Mouse (Mus musculus): ENCODE data around the gene Elp6. TPM values are rescaled to one million over a fixed set of nuclear protein-coding genes. Genes with fewer than 3 reads are reported as not detected.
"Not testable (repeated sequence)": the region's sequence is repeated elsewhere in the genome, so short reads cannot be mapped to it uniquely, and the experiment has no call there.

Gene Elp6
- polyA plus RNA-seq, 2 experiments = 7.5 to 8.0 TPM

DNA sequence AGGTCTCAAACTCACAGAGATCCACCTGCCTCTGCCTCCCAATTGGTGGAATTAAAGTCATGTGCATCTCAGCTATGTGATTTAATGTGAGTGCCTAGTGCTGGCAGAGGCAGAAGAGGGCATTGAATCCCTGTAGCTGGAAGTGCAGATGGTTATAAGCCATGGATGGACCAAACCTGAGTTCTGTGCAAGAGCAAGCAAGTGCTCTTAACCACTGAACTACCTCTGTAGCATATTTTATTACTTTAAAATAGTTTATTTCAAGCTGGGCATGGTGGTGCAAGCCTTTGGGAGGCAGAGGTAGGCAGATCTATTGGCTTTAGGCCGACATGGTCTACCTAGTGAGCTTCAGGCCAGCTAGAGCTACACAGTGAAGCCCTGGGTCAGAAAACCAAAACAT is 19.2 kb downstream of the Elp6 start:
- peaks cover 0 to 14% of the 10 kb centered on the region in 2 experiments; a peak in 3 of 4 replicates for H3K4me1 ChIP-seq (replicated peaks; ENCODE audit: control insufficient read depth in 2 of 2, insufficient read depth in 2 of 2, low read length in 1 of 2)
- WGBS (ENCODE audit: insufficient replicate concordance) = 59% methylated on average over 1 of the region's 1 CpGs
- no peak overlapping the region for H3K4me2 ChIP-seq (ENCODE audit: low read depth)
- H3K36me3 ChIP-seq (replicated peaks; ENCODE audit: control insufficient read depth, insufficient read depth, low read depth) = no peaks in the 10 kb centered on the region
- H3K4me3 ChIP-seq (ENCODE audit: insufficient read depth in 1 of 2, low read depth in 2 of 2, low read length in 2 of 2) = no peak overlapping the region
- DNase-seq (ENCODE audit: low read depth in 3 of 3, low spot score in 3 of 3) = no peak
- no peaks in the 10 kb centered on the region for H3K27me3 ChIP-seq (ENCODE audit: control insufficient read depth, insufficient read depth, low read length)
- ATAC-seq (ENCODE audit: insufficient read depth) = no peak
- no peaks in the 10 kb centered on the region for H3K9me3 ChIP-seq (ENCODE audit: control insufficient read depth, low read length)
- TF ChIP-seq EP300 (IDR thresholded peaks at IDR 0.05; ENCODE audit: low read depth) (no peak), CTCF (IDR thresholded peaks at IDR 0.05; ENCODE audit: low read depth) (no peak)
- H3K27ac ChIP-seq = no peak overlapping the region
- no peak overlapping the region for H3K9ac ChIP-seq (replicated peaks)

DNA sequence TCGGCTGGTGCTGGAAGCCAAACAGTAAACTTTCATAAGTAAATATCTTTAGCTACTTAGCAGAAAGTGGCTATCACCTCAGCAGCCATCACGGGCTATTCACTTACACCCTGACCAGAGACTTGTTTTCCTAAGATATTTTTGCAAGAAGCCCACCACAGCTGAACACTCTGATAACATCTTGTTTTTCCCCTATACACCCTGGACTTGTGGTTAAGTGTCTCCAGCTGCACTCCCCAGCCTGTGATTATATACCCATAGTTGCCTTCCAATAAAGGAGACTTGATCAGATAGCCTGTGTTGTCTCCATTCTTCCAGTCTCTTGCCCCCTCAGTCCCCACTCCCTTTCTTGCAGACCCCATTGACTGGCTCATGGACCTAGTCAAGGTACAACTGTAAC is 23.2 kb downstream of the Elp6 start:
- H3K4me1 ChIP-seq (replicated peaks; ENCODE audit: control insufficient read depth in 2 of 2, insufficient read depth in 2 of 2, low read length in 1 of 2) = peaks cover 0 to 20% of the 10 kb centered on the region in 2 experiments; a peak in 3 of 4 replicates
- H3K9ac ChIP-seq (replicated peaks) = no peak overlapping the region
- no peak for DNase-seq (ENCODE audit: low read depth in 3 of 3, low spot score in 3 of 3)
- no peaks in the 10 kb centered on the region for H3K36me3 ChIP-seq (replicated peaks; ENCODE audit: control insufficient read depth, insufficient read depth, low read depth)
- no peaks in the 10 kb centered on the region for H3K27me3 ChIP-seq (ENCODE audit: control insufficient read depth, insufficient read depth, low read length)
- no peak overlapping the region for H3K4me3 ChIP-seq (ENCODE audit: insufficient read depth in 1 of 2, low read depth in 2 of 2, low read length in 2 of 2)
- no peak for ATAC-seq (ENCODE audit: insufficient read depth)
- H3K9me3 ChIP-seq (ENCODE audit: control insufficient read depth, low read length) = no peaks in the 10 kb centered on the region
- H3K4me2 ChIP-seq (ENCODE audit: low read depth) = no peak overlapping the region
- TF ChIP-seq EP300 (IDR thresholded peaks at IDR 0.05; ENCODE audit: low read depth) = no peak
- TF ChIP-seq CTCF (IDR thresholded peaks at IDR 0.05; ENCODE audit: low read depth) = no peak
- no peak overlapping the region for H3K27ac ChIP-seq
- 14% methylated on average over 2 of the region's 2 CpGs for WGBS (ENCODE audit: insufficient replicate concordance)

DNA sequence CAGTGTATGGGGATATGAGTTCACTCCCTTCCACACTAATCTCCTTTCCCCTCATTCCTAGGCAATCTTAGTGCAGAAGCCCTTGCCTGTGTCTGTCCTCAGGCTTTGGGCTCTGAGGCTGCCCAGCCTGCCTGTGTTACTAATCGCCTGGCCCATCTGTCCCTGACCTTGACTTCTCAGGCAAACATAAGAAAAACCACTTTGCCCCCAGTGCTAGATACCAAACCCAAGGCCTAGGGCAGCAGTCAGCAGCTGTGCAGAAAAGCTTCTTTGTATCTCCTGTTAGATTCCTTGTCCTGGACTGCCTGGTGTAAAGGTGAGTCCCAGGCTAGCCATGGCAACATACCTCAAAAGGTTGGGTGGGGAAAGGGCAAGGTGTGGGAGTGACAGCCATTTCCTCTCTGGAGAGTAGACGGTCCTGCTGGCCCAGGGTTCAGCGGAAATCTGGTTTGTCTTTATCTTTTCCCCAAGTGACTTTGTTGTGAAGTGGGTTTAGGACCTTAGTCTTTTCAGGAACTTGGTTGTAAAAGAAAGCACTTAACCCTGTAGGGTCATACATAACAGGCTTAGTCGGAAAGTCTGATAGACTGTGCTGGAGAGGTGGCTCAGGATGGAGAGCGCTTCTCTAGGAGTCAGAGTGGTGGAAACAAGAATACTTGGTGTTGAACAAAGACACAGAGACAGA is 24.1 kb downstream of the Elp6 start:
- ATAC-seq (ENCODE audit: insufficient read depth) = no peak
- Histone ChIP-seq H3K4me1 (replicated peaks; ENCODE audit: control insufficient read depth in 2 of 2, insufficient read depth in 2 of 2, low read length in 1 of 2) (peaks cover 0 to 20% of the 10 kb centered on the region in 2 experiments; a peak in 3 of 4 replicates), H3K4me3 (ENCODE audit: insufficient read depth in 1 of 2, low read depth in 2 of 2, low read length in 2 of 2) (no peak overlapping the region), H3K9me3 (ENCODE audit: control insufficient read depth, low read length) (no peaks in the 10 kb centered on the region), H3K36me3 (replicated peaks; ENCODE audit: control insufficient read depth, insufficient read depth, low read depth) (no peaks in the 10 kb centered on the region), H3K27me3 (ENCODE audit: control insufficient read depth, insufficient read depth, low read length) (no peaks in the 10 kb centered on the region), H3K27ac (no peak overlapping the region), H3K9ac (replicated peaks) (no peak overlapping the region), H3K4me2 (ENCODE audit: low read depth) (no peak overlapping the region)
- TF ChIP-seq EP300 (IDR thresholded peaks at IDR 0.05; ENCODE audit: low read depth) (no peak), CTCF (IDR thresholded peaks at IDR 0.05; ENCODE audit: low read depth) (no peak)
- 27% methylated on average over 5 of the region's 5 CpGs for WGBS (ENCODE audit: insufficient replicate concordance)
- DNase-seq (ENCODE audit: low read depth in 3 of 3, low spot score in 3 of 3) = no peak

DNA sequence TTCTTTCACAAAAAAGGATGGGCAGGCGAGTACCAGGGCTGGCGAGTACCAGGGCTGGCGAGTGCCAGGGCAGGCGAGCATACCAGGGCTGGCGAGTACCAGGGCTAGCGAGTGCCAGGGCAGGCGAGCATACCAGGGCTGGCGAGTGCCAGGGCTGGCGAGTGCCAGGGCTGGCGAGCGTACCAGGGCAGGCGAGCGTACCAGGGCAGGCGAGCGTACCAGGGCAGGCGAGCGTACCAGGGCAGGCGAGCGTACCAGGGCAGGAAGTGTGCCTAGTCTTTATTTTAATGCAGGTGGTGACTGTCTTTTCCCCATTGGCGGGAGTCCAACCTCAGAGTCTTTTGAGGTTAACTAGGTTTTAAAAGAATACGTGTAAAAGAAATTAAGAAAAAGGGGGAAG is 24.7 kb downstream of the Elp6 start:
- H3K4me3 ChIP-seq (ENCODE audit: insufficient read depth in 1 of 2, low read depth in 2 of 2, low read length in 2 of 2) = no peak overlapping the region
- TF ChIP-seq CTCF (IDR thresholded peaks at IDR 0.05; ENCODE audit: low read depth) = no peak
- TF ChIP-seq EP300 (IDR thresholded peaks at IDR 0.05; ENCODE audit: low read depth) = no peak
- H3K9ac ChIP-seq (replicated peaks) = no peak overlapping the region
- H3K4me2 ChIP-seq (ENCODE audit: low read depth) = no peak overlapping the region
- no peaks in the 10 kb centered on the region for H3K27me3 ChIP-seq (ENCODE audit: control insufficient read depth, insufficient read depth, low read length)
- H3K4me1 ChIP-seq (replicated peaks; ENCODE audit: control insufficient read depth in 2 of 2, insufficient read depth in 2 of 2, low read length in 1 of 2) = peaks cover 0 to 22% of the 10 kb centered on the region in 2 experiments; a peak in 3 of 4 replicates
- DNase-seq (ENCODE audit: low read depth in 3 of 3, low spot score in 3 of 3) (no peak), ATAC-seq (ENCODE audit: insufficient read depth) (no peak)
- no peaks in the 10 kb centered on the region for H3K36me3 ChIP-seq (replicated peaks; ENCODE audit: control insufficient read depth, insufficient read depth, low read depth)
- H3K9me3 ChIP-seq (ENCODE audit: control insufficient read depth, low read length) = no peaks in the 10 kb centered on the region
- 57% methylated on average over 21 of the region's 21 CpGs for WGBS (ENCODE audit: insufficient replicate concordance)
- H3K27ac ChIP-seq = no peak overlapping the region

DNA sequence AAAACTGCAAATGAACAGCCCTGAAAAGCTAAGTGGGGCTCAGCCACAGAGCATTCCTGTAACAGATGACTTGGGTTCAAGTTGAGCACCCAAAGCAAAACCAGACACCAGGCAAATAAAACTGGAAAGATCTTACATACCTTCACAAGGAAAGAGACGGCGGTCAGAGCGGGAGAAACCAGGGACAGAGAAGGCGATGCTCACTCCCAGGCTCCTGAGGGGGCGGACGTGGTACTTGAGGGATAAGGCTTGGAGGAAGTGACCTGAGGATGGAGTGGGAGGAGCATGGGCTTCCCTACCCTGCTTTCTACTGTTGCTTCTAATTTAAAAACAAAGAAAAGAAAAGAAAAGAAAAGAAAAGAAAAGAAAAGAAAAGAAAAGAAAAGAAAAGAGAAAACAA is 25.4 kb downstream of the Elp6 start:
- no peak for ATAC-seq (ENCODE audit: insufficient read depth)
- Histone ChIP-seq H3K9me3 (ENCODE audit: control insufficient read depth, low read length) (no peaks in the 10 kb centered on the region), H3K4me1 (replicated peaks; ENCODE audit: control insufficient read depth in 2 of 2, insufficient read depth in 2 of 2, low read length in 1 of 2) (peaks cover 0 to 25% of the 10 kb centered on the region in 2 experiments; a peak in 3 of 4 replicates), H3K27ac (no peak overlapping the region), H3K36me3 (replicated peaks; ENCODE audit: control insufficient read depth, insufficient read depth, low read depth) (no peaks in the 10 kb centered on the region), H3K27me3 (ENCODE audit: control insufficient read depth, insufficient read depth, low read length) (no peaks in the 10 kb centered on the region), H3K4me2 (ENCODE audit: low read depth) (no peak overlapping the region), H3K4me3 (ENCODE audit: insufficient read depth in 1 of 2, low read depth in 2 of 2, low read length in 2 of 2) (no peak overlapping the region), H3K9ac (replicated peaks) (no peak overlapping the region)
- no peak for DNase-seq (ENCODE audit: low read depth in 3 of 3, low spot score in 3 of 3)
- WGBS (ENCODE audit: insufficient replicate concordance) = 34% methylated on average over 6 of the region's 6 CpGs
- TF ChIP-seq CTCF (IDR thresholded peaks at IDR 0.05; ENCODE audit: low read depth) (no peak), EP300 (IDR thresholded peaks at IDR 0.05; ENCODE audit: low read depth) (no peak)

DNA sequence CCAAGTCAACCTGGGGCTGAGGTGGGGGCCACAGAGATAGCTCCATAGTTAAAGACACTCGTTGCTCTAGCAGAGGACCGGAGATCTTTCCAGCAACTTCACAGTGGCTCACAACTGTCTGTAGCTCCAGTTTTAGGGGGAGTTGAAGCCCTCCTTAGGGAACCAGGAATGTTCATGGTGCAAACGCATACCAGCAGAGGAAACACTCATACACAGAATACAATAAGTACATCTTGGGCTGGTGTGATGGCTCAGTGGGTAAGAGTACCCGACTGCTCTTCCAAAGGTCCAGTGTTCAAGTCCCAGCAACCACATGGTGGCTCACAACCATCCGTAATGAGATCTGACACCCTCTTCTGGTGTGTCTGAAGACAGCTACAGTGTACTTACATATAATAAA is 25.9 kb downstream of the Elp6 start:
- H3K9ac ChIP-seq (replicated peaks); ATAC-seq (ENCODE audit: insufficient read depth); H3K27me3 ChIP-seq (ENCODE audit: control insufficient read depth, insufficient read depth, low read length); H3K27ac ChIP-seq; H3K4me3 ChIP-seq (ENCODE audit: insufficient read depth in 1 of 2, low read depth in 2 of 2, low read length in 2 of 2); H3K9me3 ChIP-seq (ENCODE audit: control insufficient read depth, low read length); DNase-seq (ENCODE audit: low read depth in 3 of 3, low spot score in 3 of 3); H3K4me2 ChIP-seq (ENCODE audit: low read depth); H3K36me3 ChIP-seq (replicated peaks; ENCODE audit: control insufficient read depth, insufficient read depth, low read depth): not testable (repeated sequence)
- H3K4me1 ChIP-seq (replicated peaks; ENCODE audit: control insufficient read depth in 2 of 2, insufficient read depth in 2 of 2, low read length in 1 of 2) = peaks cover 0 to 26% of the 10 kb centered on the region in 2 experiments; a peak in 3 of 4 replicates
- whole genome bisulfite sequencing (ENCODE audit: insufficient replicate concordance) = 71% methylated on average over 4 of the region's 5 CpGs

Data from liver, embryonic 14.5 days (tissue).